Mouse (Mus musculus) left cerebral cortex, adult 11 months (tissue): ENCODE measurements around the gene Cxcl5.
"Not testable (repeated sequence)": the region's sequence is repeated elsewhere in the genome, so short reads cannot be mapped to it uniquely, and the experiment has no call there.

Experiments
- DNase-seq: peaks from one replicate; pipeline ENCODE4 v3.0.0; 2022; ENCODE audit warnings: low spot score

Cxcl5 gene

GRCm38 (mm10) chr5:90785659-90786588, 26.8 kb downstream of the Cxcl5 start, which contains the start of gene Cxcl3:
TSS of gene Cxcl3 (plus strand) at chr5:90786103.
- DNase-seq, result no peak

DNA sequence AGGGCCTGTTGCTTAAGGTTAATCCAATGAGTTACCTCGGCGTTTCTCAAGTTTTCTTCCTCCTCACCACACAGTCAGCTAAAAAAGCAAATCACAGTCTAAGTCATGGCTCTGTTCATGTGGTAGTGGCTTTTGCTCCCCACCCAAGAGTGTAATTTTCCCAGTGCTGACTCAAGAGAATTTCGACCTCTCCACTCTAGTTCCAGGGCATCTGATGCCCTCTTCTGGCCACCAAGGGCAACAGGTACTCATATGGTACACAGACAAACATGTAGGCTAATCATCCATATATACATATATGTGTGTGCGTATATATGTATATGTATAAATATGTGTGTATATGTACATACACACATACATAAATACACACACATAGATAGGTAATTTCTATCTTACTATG, 29.0 kb downstream of the Cxcl5 start:
- DNase-seq, result no peak

GRCm38 (mm10) chr5:90789306-90790073, 30.3 kb downstream of the Cxcl5 start:
- DNase-seq, result no peak

- DNase-seq, result no peak
Measured at GRCm38 (mm10) chr5:90790074-90790502, 30.9 kb downstream of the Cxcl5 start.

GRCm38 (mm10) chr5:90794195-90794625, 35.0 kb downstream of the Cxcl5 start, which contains the start of gene Cxcl15:
TSS of gene Cxcl15 (plus strand) at chr5:90794534.
- no peak for DNase-seq

DNA sequence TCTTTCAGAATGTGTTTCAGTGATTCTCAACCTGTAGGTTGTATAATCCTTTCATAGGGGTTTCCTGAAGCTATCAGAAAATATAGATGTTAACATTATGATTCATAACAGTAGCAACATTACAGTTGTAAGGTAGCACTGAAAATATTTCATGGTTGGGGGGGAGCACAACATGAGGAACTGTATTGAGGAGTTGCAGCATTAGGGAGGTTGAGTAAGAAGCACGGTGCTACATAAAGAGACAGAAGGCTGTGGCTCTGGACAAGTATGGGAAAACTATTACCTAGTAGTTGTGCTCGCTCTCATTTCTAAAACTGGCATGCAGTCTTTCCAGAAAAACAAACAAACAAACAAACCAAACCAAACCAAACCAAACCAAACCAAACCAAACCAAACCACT, 36.2 kb downstream of the Cxcl5 start:
- DNase-seq, result not testable (repeated sequence)

- no peak for DNase-seq
Measured at GRCm38 (mm10) chr5:90804574-90804973, 45.4 kb downstream of the Cxcl5 start.

DNA sequence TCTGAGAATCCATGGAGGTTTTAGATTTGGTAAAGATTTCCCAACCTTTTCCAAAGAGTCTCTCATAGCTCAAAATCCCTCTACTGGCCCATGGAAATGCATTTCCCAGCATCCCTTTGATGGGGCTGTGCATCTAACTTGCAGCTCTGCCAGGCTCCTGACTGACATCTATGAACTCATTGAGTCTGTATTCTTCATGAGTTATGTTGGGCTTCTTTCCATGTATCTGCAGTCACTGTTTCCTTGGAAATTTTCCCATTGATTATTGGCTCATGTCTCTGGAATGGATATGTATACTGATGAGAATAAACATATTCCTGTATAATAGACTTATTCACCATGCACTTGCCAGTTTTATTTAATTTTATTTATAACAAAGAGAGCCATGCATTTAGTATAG, 46.9 kb downstream of the Cxcl5 start:
- DNase-seq, result no peak

GRCm38 (mm10) chr5:90807176-90807950, 48.2 kb downstream of the Cxcl5 start:
- no peak for DNase-seq
